Mouse (Mus musculus): ENCODE data around the gene Abcf2. TPM values are rescaled to one million over a fixed set of nuclear protein-coding genes. Genes with fewer than 3 reads are reported as not detected.

The Abcf2 gene
- polyA plus RNA-seq, 1 experiment = 40.2 TPM

- no peak overlapping the region for H3K4me3 ChIP-seq (ENCODE audit: insufficient read depth, low read depth, low read length)
- DNase-seq = peak; percentile 77
- TF ChIP-seq POLR2A (IDR thresholded peaks at IDR 0.05; ENCODE audit: low read depth, low read length) (no peak), CTCF (conservative IDR thresholded peaks at IDR 0.05; ENCODE audit: insufficient read depth, insufficient read length, low read depth, low read length) (no peak)
- H3K36me3 ChIP-seq (ENCODE audit: control insufficient read depth, insufficient read depth, low read length) = no peaks in the 10 kb centered on the region
- no peaks in the 10 kb centered on the region for H3K27me3 ChIP-seq (replicated peaks; ENCODE audit: control insufficient read depth, insufficient read depth, low read length)
- WGBS = 48% methylated on average over 8 of the region's 8 CpGs
- H3K27ac ChIP-seq (ENCODE audit: insufficient read depth, low read depth, low read length) = peak overlapping the region; percentile 88
- H3K4me1 ChIP-seq (ENCODE audit: control insufficient read depth, insufficient read depth, low read length) = peaks cover 6% of the 10 kb centered on the region; the same call in 1 of the 2 replicates
Observed at GRCm38 (mm10) chr5:24620116-24620515, 42.8 kb upstream of the Abcf2 start.

GRCm38 (mm10) chr5:24618921-24619320, 41.7 kb upstream of the Abcf2 start:
- no peak overlapping the region for H3K27ac ChIP-seq (ENCODE audit: insufficient read depth, low read depth, low read length)
- no peak overlapping the region for H3K4me3 ChIP-seq (ENCODE audit: insufficient read depth, low read depth, low read length)
- no peak for TF ChIP-seq POLR2A (IDR thresholded peaks at IDR 0.05; ENCODE audit: low read depth, low read length)
- no peak for TF ChIP-seq CTCF (conservative IDR thresholded peaks at IDR 0.05; ENCODE audit: insufficient read depth, insufficient read length, low read depth, low read length)
- H3K36me3 ChIP-seq (ENCODE audit: control insufficient read depth, insufficient read depth, low read length) = no peaks in the 10 kb centered on the region
- H3K4me1 ChIP-seq (ENCODE audit: control insufficient read depth, insufficient read depth, low read length) = peaks cover 3% of the 10 kb centered on the region; the same call in 1 of the 2 replicates
- WGBS = 86% methylated on average over 3 of the region's 3 CpGs
- no peaks in the 10 kb centered on the region for H3K27me3 ChIP-seq (replicated peaks; ENCODE audit: control insufficient read depth, insufficient read depth, low read length)
- DNase-seq = no peak

GRCm38 (mm10) chr5:24615097-24615496, 37.8 kb upstream of the Abcf2 start:
- no peak for TF ChIP-seq POLR2A (IDR thresholded peaks at IDR 0.05; ENCODE audit: low read depth, low read length)
- no peak for TF ChIP-seq CTCF (conservative IDR thresholded peaks at IDR 0.05; ENCODE audit: insufficient read depth, insufficient read length, low read depth, low read length)
- H3K4me1 ChIP-seq (ENCODE audit: control insufficient read depth, insufficient read depth, low read length) = peaks cover 6% of the 10 kb centered on the region; the same call in 1 of the 2 replicates
- no peak overlapping the region for H3K4me3 ChIP-seq (ENCODE audit: insufficient read depth, low read depth, low read length)
- H3K27me3 ChIP-seq (replicated peaks; ENCODE audit: control insufficient read depth, insufficient read depth, low read length) = no peaks in the 10 kb centered on the region
- 68% methylated on average over 6 of the region's 6 CpGs for WGBS
- H3K27ac ChIP-seq (ENCODE audit: insufficient read depth, low read depth, low read length) = no peak overlapping the region
- no peak for DNase-seq
- H3K36me3 ChIP-seq (ENCODE audit: control insufficient read depth, insufficient read depth, low read length) = no peaks in the 10 kb centered on the region

GRCm38 (mm10) chr5:24612302-24612649, 35.0 kb upstream of the Abcf2 start:
- peaks cover 3% of the 10 kb centered on the region; the same call in 1 of the 2 replicates for H3K4me1 ChIP-seq (ENCODE audit: control insufficient read depth, insufficient read depth, low read length)
- no peaks in the 10 kb centered on the region for H3K27me3 ChIP-seq (replicated peaks; ENCODE audit: control insufficient read depth, insufficient read depth, low read length)
- whole genome bisulfite sequencing = 55% methylated on average over 5 of the region's 5 CpGs
- no peak for TF ChIP-seq CTCF (conservative IDR thresholded peaks at IDR 0.05; ENCODE audit: insufficient read depth, insufficient read length, low read depth, low read length)
- TF ChIP-seq POLR2A (IDR thresholded peaks at IDR 0.05; ENCODE audit: low read depth, low read length) = no peak
- no peak overlapping the region for H3K27ac ChIP-seq (ENCODE audit: insufficient read depth, low read depth, low read length)
- no peak overlapping the region for H3K4me3 ChIP-seq (ENCODE audit: insufficient read depth, low read depth, low read length)
- no peaks in the 10 kb centered on the region for H3K36me3 ChIP-seq (ENCODE audit: control insufficient read depth, insufficient read depth, low read length)
- DNase-seq = no peak

- TF ChIP-seq CTCF (conservative IDR thresholded peaks at IDR 0.05; ENCODE audit: insufficient read depth, insufficient read length, low read depth, low read length) = no peak
- TF ChIP-seq POLR2A (IDR thresholded peaks at IDR 0.05; ENCODE audit: low read depth, low read length) = no peak
- Histone ChIP-seq H3K36me3 (ENCODE audit: control insufficient read depth, insufficient read depth, low read length) (no peaks in the 10 kb centered on the region), H3K27me3 (replicated peaks; ENCODE audit: control insufficient read depth, insufficient read depth, low read length) (no peaks in the 10 kb centered on the region), H3K4me3 (ENCODE audit: insufficient read depth, low read depth, low read length) (no peak overlapping the region), H3K27ac (ENCODE audit: insufficient read depth, low read depth, low read length) (no peak overlapping the region), H3K4me1 (ENCODE audit: control insufficient read depth, insufficient read depth, low read length) (peaks cover 3% of the 10 kb centered on the region; the same call in 1 of the 2 replicates)
- peak; percentile 87 for DNase-seq
- 37% methylated on average over 7 of the region's 7 CpGs for WGBS
Observed at GRCm38 (mm10) chr5:24611366-24612301, 34.4 kb upstream of the Abcf2 start.

- no peaks in the 10 kb centered on the region for H3K36me3 ChIP-seq (ENCODE audit: control insufficient read depth, insufficient read depth, low read length)
- WGBS = 67% methylated on average over 5 of the region's 5 CpGs
Observed at GRCm38 (mm10) chr5:24609388-24609787, 32.1 kb upstream of the Abcf2 start.

GRCm38 (mm10) chr5:24605980-24606665, 28.9 kb upstream of the Abcf2 start:
- no peak for DNase-seq
- Histone ChIP-seq H3K4me3 (ENCODE audit: insufficient read depth, low read depth, low read length) (no peak overlapping the region), H3K27ac (ENCODE audit: insufficient read depth, low read depth, low read length) (peak overlapping the region; percentile 72), H3K36me3 (ENCODE audit: control insufficient read depth, insufficient read depth, low read length) (no peaks in the 10 kb centered on the region), H3K27me3 (replicated peaks; ENCODE audit: control insufficient read depth, insufficient read depth, low read length) (no peaks in the 10 kb centered on the region), H3K4me1 (ENCODE audit: control insufficient read depth, insufficient read depth, low read length) (peaks cover 10% of the 10 kb centered on the region)
- 72% methylated on average over 14 of the region's 14 CpGs for WGBS
- TF ChIP-seq CTCF (conservative IDR thresholded peaks at IDR 0.05; ENCODE audit: insufficient read depth, insufficient read length, low read depth, low read length) (no peak), POLR2A (IDR thresholded peaks at IDR 0.05; ENCODE audit: low read depth, low read length) (no peak)

More at GRCm38 (mm10) chr5:24609388-24609787, 32.1 kb upstream of the Abcf2 start:
- Histone ChIP-seq H3K4me3 (ENCODE audit: insufficient read depth, low read depth, low read length) (no peak overlapping the region), H3K27me3 (replicated peaks; ENCODE audit: control insufficient read depth, insufficient read depth, low read length) (no peaks in the 10 kb centered on the region), H3K4me1 (ENCODE audit: control insufficient read depth, insufficient read depth, low read length) (peaks cover 3% of the 10 kb centered on the region; the same call in 1 of the 2 replicates), H3K27ac (ENCODE audit: insufficient read depth, low read depth, low read length) (no peak overlapping the region)
- TF ChIP-seq CTCF (conservative IDR thresholded peaks at IDR 0.05; ENCODE audit: insufficient read depth, insufficient read length, low read depth, low read length) (no peak), POLR2A (IDR thresholded peaks at IDR 0.05; ENCODE audit: low read depth, low read length) (no peak)
- no peak for DNase-seq

Data from kidney, adult 2 months (tissue).